Mouse (Mus musculus) thymus, adult 18-20 months (tissue): ENCODE data around the gene Vps72.
"Not testable (repeated sequence)": the region's sequence is repeated elsewhere in the genome, so short reads cannot be mapped to it uniquely, and the experiment has no call there.

Source experiments
- DNase-seq, 2 experiments: peaks; one replicate each; pipeline ENCODE4 v3.0.0; 2022; ENCODE audit warnings: mixed read lengths in 2 of 2

Vps72 gene

DNA sequence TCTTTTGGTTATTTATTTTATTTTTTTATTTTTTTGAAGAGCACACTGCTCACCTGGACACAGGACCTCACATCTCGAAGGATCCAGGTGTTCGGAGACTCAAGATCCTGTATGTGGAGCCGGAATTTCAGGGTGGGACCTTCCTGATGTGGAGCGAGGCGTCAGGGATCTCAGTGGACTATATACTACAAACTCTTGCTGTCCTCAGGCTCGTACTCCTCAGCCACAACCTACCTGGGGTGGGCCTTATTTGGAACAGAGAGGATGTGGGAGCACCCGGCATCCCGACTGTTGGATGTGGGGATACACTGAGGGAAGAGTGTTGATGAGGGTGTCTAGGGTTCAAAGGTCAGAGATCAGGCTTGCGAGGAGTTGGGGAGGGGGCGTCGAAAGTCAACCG is 23.3 kb downstream of the Vps72 start:
- not testable (repeated sequence) for DNase-seq

DNA sequence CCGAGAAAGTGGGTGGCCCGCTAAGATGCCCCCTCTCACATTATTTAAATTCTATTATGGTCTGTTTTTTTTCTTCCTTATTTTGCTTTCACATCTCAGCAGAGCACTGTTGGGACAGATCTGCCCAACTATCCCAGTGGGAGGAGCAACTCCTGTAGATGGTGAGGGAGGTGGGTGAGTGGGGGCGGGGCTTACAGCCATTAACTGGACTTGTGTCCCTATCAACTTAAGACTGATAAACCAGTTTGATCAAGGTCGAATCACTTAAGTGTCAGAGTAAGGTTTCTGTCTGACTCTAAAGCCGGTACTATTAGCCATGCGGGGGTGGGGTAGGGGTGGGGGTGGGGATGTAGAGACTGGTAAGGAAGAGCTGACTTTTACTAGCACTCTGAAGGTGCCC is 24.2 kb downstream of the Vps72 start:
- DNase-seq, result peak; percentile 22 to 50

DNA sequence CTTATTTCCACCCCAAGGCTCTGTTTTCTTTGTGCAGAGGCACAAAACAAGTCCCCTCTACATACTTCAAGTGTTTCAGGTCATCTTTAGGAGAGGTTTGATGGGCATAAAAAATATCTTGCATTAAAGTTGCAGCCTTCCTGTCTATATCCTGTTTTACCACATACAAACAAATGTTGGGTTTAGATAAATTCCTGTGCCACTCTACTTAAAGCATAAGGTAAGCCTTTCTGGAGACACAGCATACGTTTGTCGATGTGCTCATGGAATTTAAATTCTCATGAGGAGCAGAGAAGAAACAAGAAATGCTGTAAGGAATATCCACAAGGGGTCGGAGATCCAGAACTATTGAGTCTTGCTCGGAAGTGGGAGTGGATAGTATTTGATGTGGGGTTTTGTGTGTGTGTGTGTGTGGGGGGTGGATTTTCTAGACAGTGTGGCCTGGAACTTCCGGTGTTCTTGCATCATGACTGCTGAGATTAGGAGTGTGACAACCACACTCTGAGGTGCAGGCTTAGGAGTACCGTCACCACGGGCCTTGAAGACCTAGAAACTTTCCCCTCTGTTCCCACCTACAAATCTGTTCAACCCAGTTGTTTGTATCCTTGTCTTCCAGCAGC is 24.7 kb downstream of the Vps72 start:
- DNase-seq, result peak in 1 of 2 experiments; percentile 35

DNA sequence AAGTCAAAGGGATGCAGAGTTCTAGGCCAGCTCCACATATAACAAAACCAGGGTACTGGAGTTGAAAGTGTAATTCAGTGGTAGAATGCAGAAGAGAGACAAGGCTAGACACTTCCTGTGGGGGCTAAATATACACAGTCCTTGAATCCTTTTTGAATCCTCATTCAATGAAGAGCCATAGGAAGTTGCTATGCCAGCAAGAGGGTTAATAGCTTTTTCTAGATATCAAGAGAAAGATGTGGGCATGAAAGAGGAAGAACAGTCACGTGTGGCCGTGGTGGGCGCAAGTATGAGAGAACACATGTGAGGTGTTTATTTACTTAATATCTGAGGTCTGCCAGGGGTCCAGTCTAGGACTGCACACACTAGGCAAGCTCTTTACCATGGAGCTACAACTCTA is 25.5 kb downstream of the Vps72 start:
- no peak for DNase-seq

DNA sequence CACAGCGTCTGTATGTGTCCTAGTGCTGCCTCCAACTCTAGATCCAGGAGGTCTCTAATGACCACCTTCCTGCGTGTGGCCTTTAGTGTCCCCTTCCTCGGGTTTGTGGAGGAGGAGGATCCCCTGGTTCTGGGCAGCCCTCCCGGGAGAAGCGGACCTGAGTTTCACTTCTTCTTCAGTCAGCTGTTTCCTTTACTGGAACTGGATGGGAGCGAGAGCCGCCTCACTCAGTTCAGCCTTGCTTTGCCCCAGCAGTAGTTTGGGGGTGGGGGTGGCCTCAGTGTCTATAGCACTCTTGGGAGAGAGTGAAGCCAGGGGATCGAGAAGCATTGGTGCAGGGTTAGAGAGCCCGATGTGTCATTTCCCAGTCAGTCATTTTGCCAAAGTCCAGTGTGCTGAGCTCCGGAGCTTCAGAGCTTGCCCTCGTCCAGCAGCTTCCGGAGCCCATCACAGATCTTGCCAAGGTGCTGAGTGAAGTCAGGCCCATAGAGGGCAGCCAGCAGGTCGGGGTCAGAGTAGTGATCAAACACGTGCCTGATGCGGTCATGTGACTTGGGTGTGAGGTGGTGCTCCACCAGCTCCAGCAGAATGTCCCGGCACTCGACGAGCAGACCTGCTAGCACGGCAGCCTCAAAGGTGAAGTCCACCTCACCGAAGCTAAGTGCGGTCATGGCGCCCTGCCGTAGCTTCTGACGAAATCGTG is 28.9 kb downstream of the Vps72 start:
- no peak for DNase-seq

DNA sequence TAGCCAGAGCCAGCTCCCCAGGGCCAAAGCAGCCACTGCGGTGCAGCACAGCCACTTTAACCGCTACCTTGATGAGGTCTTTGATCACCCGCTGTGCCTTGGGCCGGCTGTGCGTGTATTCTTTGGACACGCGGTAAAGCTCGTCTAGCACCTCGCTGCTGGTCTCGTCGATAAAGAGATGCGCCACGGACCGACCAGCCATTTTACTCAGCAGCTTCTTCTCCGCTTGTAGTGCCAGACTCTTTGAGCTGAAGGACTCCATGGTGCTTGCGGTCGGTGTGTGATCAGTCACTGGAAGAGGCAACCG is 29.4 kb downstream of the Vps72 start:
- DNase-seq, result no peak

DNA sequence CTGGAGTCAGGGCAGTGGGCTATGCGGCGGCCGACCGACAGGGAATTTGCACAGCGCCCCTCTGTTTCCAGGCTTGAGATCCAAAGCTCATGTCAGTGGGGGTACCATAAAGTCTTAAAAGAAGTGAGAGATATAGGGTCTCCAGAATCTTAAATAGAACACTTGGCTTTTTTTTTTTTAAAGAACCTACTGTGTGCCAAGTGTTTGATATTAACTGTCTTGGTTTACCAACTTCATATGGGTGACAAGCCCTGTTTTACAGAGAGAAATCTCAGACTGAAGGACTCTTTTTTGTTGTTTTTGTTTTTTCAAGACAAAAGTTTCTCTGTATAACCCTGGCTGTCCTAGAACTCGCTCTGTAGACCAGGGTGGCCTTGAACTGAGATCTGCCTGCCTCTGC is 30.0 kb downstream of the Vps72 start:
- DNase-seq, result no peak

DNA sequence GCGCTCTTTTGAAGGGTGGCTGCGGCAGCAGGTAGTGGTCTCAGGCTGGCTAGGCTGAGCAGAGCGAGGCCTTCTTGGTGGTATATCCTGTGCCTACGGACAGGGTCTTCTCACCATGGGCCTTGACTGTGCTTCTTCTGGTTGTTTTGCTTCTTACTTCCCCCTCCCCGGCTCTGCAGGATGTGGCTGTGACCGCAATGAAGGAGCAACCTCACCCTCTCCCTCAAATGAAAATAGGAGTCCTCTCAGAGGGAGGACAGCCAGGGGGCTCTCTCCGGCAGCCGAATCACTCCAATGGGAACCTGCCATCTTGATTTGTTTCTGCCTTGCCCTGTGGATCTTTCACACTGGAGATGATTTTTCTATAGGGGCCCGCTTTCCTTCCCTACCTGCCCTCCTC is 30.7 kb downstream of the Vps72 start:
- DNase-seq, result peak; percentile 68 to 85

DNA sequence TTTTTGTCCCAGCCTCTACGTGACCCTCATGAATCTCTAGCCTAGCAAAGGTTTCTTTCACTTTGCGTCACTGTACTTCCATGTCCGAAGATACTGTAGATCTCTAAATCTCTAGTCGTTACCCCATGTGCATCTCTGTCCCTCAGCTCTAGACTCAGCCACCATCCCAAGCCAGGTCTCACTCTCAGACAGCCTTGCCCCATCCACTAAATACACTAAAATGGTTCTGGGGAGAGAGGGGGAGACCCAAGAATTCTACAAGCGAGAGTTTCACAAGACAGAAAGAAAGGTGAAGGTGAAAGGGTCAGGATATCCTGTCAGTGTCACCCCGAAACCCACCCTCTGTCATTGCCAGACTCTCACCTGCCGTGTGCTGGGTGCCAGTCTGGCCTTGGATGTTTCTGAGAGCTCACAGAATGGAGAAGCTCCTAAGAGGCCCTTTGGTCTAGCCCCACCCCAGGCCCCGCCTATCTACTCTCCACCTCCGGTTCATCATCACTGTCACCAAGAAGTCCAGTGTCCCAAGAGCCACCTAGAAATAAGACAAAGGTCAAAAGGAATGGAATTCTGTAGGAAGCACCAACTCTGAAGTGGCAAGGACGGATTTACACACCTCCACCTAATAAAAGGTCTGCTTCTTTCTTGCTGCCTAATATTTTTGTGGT is 31.3 kb downstream of the Vps72 start, which contains the start of gene Tnfaip8l2:
Gene Tnfaip8l2 (minus strand): TSS at position 409 of the 665 bp plus-strand sequence.
- DNase-seq, result peak in 1 of 2 experiments; percentile 60

DNA sequence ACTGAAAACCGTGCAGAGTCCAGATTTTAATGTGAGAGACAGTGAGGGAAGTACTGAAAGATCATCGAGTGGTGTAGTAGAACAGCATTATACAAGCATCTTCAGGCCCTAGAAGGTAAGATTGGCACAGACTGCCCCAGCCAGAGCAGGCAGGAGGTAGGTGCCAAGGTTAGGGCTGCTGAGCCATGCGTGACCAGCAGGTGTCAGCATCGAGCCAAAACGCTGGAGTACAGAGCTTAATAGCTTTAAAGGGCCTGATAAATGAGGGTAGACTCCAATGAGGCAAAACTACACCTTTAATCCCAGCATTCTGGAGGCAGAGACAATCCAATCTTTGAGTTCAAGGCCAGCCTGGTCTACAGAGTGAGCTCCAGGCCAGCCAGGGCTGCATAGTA is 31.8 kb downstream of the Vps72 start:
- peak; percentile 66 to 76 for DNase-seq

DNA sequence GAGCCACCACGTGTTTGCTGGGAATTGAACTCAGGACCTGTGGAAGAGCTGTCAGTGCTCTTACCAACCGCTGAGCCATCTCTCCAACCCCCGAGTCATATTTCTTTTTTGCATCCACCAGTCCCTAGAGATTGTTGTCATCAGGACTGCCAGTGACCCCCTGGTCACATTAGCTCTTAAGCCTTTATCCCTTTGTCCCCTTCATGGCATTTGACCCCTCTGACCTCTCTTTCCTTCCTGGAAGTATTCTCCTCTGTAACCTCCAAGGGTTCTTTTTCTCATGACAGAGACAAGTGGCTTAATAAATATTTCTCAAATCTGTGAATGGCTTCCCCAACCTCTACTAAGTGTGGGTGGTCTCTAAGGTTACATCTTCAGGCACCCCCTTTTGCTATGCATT is 37.1 kb downstream of the Vps72 start:
- DNase-seq, result no peak

DNA sequence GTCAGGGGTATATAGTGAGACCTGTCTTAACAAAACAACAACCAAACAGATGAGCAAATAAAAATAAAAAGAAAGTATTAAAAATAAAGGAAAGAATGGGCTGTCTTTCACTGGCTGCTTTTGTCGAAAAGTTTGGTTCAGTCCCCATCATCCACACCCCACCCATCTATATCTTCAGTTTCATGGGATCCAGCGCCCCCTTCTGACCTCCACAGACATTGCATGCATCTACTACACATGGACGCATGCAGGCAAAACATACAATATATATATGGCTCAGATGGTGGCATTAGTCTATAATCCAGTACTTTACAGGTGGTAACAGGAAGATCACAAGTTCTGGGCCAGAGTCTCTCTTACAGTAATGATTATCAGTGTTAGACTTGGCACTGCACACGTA is 43.1 kb downstream of the Vps72 start:
- DNase-seq, result peak; percentile 30 to 43

DNA sequence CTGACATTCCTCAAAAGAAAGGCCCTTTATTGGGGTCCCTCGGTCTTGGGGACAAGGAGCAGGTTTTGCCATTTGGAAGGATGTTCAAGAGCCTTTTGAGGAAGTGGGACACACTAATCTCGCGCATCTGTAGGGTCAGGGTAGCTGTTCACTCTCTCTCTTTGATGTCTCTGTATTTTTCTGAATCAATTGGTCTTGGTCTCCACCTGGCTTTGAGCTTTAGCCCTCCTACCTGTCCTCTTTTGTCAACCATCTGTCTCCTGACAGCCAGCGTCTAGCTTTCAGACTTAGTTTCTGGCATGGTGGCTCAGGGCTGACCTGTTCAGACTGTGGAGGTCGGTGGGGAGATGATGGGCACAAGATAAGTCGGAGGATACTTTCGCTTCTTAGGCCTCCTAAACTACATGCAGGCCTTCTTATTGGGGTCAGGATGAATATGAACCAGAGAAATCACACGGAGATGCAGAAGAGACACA is 48.7 kb downstream of the Vps72 start:
- no peak for DNase-seq

DNA sequence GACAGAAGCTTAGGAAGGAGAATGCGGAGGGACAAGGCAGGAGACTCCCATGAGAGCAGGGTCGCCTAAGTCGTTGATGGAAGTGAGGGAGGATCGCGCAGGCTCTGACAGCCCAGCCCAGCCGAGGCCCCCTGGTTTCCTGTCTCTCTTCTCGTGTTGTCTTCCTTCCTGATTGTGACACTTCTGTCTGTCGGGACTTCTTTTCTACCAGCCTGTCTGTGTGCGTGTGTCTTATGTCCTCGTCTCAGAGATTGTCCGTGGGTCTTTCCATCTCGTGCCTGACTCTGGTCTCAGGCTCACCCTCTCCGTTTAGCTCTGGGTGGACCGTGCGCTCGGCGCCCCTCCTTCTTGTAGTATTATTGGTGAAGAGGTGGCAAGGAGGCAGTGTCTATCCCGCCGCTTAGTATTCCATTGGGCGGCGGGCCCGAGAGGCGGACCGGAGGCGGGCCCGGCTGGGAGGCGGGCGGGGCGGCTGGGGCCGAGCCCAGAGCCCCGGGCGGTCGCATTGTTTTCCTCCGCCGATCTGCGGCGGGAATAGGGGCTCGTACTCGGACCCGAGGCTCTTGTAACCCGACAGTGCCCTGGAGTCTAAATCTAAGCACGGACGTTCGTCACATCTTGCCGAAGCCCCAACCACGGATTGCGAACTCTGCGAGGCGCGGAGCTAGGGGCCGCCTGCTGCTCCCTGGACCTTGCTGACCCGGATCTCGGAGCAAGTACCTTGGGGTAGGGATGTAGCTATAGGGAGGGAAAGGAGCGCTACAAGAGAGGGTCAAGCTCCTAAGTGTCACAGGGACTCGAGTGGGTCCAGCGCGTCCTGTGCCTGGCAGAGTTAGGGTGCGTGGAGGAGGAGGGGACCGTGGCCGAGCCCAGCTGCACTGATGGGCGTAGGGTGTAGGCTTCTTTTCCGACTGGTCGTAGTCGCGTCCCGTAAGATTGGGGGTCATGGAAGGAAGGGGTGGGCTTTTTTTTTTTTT is 49.5 kb downstream of the Vps72 start, which contains the start of gene Sema6c:
Gene Sema6c (plus strand): TSS at position 471 of the 977 bp plus-strand sequence.
- DNase-seq, result peak; percentile 78 to 80

DNA sequence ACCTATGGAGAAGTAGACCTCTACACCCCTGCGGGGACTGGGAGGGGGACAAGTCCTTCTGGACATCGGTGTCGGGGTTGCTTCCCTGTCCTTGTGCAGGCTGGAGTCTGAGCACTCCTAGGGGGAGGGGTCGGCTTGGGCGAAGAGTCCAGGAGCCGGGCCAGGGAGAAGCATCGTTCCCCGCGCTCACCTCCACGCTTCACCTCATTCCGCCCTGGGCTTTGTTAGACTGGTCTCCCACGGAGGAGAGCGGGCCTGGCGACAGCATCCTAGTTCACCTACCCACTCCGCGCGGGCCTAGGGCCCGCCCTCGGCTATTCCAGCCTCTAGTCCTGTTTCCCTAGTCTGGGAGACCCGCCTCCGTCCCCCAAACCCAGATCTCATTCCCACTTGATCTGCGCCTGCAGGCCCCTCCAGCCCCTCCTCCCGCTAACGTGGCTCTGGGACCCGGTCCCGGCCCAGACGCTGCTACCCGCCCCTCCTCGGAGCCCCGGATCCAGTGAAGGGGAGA is 50.3 kb downstream of the Vps72 start:
- peak; percentile 12 to 20 for DNase-seq

DNA sequence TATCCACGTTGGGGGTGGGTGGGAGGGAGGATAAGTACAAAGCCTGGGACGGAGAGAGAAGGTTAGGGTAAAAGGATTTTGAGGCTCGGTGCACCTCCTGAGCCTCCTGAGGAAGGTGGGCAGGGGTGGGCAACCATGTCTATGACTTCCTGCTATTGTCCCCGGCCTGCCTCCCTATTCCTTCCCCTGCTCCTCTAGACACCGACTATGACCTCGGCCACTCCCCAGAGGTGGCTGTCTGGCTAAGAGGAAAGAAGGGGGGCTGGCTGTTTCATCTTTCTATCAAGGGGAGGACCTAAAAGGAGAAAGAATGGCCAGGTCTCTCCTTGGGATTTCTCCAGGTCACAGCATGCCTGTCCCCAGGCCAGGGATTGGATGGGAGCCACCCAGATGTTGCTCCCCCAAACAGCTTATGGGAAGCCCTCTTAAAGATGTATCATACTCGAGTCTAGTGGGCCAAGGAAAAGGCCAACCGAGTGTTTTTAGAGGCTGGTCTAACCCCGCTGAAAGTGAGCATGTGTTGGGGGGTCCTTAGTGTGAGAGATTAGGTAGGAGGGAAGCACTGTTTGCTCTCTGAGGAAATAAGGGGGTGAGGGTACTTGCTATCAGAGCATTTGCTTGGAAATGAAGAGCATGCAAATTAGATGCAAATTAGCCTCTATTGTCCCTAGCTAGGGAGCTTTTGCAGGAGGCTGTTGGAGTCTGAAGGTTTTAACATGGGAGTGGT is 51.0 kb downstream of the Vps72 start:
- DNase-seq, result no peak

DNA sequence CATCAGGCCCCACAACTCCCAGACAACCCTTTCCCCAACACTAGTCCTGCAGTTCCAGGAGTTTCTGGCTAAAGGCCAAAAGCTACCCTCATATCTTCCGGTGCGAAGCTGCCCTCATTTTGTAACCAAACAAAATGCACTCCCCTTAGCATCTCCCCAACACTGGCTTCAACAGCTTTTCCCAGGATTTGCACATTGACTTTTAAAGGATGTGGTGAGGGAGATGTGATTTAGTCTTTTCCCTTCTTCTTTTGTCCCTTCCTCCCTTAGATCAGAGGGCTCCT is 51.5 kb downstream of the Vps72 start:
- no peak for DNase-seq

DNA sequence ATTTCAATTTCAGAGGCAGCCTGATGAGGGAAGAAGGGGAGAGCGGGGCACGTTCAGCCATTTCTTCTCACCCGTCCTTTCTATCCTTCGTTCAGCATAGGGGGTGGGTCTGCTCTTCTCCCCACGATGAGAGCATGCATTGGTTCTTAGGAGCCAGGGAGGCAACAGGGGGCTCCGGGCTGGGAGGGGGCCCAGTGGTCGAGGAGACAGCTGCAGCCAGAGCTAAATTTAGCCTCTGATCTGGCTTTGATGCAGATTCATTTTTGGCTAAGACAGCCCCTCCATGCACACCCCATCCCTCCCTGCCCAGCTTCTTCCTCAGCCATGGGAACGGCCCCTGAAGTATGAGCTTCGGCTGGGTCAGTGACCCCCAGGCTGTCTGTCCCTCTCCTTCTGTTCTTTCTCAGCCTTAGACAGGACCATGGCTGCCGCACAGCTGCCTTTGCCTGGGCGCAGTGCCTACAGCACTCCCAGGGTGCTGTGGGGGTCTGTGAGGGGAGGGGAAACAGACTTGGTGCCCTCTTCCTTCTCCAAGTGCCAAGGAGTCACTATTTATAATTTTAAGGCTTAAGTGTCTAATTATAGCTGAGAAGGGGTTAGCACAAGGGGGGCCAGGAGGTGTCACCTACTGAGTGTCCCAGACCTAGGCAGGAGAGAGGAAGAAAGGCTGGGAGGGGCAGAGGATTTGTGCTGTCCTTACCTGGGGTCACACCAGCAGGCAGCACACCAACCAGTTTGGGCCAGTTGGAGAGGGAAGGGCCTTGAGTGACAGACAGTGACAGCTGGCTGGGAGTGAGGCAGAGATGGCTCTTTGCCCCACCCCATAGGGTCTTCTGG is 52.8 kb downstream of the Vps72 start:
- no peak for DNase-seq

DNA sequence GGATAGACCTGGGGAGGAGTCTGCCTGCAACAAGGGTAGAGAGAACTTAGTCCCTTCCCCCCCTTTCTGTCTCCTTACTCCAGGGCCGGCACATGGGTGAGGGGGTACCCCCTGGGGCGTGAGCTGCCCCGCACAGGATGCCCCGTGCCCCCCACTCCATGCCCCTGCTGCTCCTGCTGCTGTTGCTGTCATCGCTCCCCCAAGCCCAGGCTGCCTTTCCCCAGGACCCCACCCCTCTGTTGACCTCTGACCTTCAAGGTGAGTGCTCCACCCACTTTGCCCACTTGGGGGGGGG is 53.4 kb downstream of the Vps72 start:
- no peak for DNase-seq

DNA sequence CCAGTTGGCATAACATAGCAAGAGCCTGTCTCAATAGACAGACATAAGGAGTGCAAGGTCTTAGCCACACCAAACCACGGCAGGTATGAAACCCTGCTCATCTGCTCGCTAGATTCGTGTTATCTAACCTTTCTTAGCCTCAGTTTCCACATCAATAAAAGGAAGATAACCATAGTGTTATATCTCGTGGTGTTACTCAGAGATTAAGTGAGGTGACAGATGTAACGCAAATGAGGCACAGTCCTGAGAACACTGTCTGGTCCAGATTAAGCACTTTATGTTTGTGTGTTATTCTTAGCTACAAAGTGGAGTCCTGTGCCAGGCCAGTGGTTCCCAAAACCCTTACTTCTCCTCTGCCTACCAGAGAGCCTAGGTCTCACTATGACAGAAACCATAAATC is 54.0 kb downstream of the Vps72 start:
- DNase-seq, result no peak

DNA sequence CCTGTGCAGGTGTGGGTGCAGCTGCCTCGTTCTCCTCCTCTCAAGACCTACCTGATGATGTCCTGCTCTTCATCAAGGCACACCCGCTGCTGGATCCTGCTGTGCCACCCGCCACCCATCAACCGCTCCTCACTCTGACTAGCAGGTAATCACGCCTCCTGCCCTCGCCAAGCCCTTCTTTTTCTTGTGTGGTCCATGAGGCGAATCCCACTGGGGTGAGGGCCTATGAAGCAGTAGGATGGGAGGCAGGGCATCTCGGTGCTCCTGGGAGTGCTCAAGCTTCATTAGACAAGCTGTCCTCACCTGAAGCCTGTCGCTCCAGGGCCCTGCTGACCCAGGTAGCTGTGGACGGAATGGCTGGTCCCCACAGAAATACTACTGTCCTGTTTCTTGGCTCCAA is 59.2 kb downstream of the Vps72 start:
- DNase-seq, result no peak
